Mouse (Mus musculus): ENCODE data around the gene Chst10. TPM values are rescaled to one million over a fixed set of nuclear protein-coding genes. Genes with fewer than 3 reads are reported as not detected.
A peak's percentile ranks its signal among the peaks of the same experiment; 100 is the strongest.

Chst10 gene
- total and polyA plus RNA-seq, 3 experiments, result 5.1 to 9.5 (median 7.3) TPM

GRCm38 (mm10) chr1:38847975-38848374, 50.0 kb downstream of the Chst10 start:
- in situ Hi-C loops (cut with MboI; ENCODE audit: low pct_ligation_motif_present, low pct_unique_long_range_greater_than_20kb, low sequenced_read_pairs), result no loop called here
- peak; percentile 45 for DNase-seq (ENCODE audit: extremely low read depth)
- Histone ChIP-seq H3K4me1 (ENCODE audit: control insufficient read depth in 1 of 2, insufficient read depth in 2 of 2) (peaks cover 0 to 6% of the 10 kb centered on the region in 2 experiments; a peak in 2 of 4 replicates), H3K27ac (ENCODE audit: insufficient read depth, low read depth) (no peak overlapping the region), H3K36me3 (replicated peaks in 1 of 2; ENCODE audit: control insufficient read depth in 1 of 2, insufficient read depth in 1 of 2, low read length in 1 of 2) (no peaks in the 10 kb centered on the region), H3K4me2 (ENCODE audit: insufficient read depth, low read depth, poor library complexity, severe bottlenecking) (peak overlapping the region; percentile 17; the same call in 1 of the 2 replicates), H3K9me3 (replicated peaks; ENCODE audit: low read length) (no peaks in the 10 kb centered on the region), H3K27me3 (replicated peaks) (no peaks in the 10 kb centered on the region), H3K9ac (ENCODE audit: insufficient read depth, low read depth) (no peak overlapping the region), H3K79me2 (replicated peaks; ENCODE audit: control insufficient read depth, extremely low read depth, insufficient read depth, poor library complexity, severe bottlenecking) (no peaks in the 10 kb centered on the region; the same call in 1 of the 2 replicates), H3K4me3 (replicated peaks in 1 of 3; ENCODE audit: low read depth in 2 of 3, low read length in 2 of 3, poor library complexity in 1 of 3) (peak overlapping the region in 1 of 3 experiments; percentile 3)
- dilution Hi-C loops (cut with MboI; ENCODE audit: extremely low pct_ligation_motif_present, extremely low pct_unique_long_range_greater_than_20kb, low sequenced_read_pairs), result no loop called here
- TF ChIP-seq GABPA (IDR thresholded peaks at IDR 0.05; ENCODE audit: insufficient replicate concordance, low read depth, low read length) (no peak), MAFK (IDR thresholded peaks at IDR 0.05; ENCODE audit: insufficient replicate concordance, low read length) (no peak), USF2 (conservative IDR thresholded peaks at IDR 0.05; ENCODE audit: low read depth, low read length) (peak; percentile 38; the same call in 1 of the 2 replicates), USF1 (IDR thresholded peaks at IDR 0.05; ENCODE audit: low read depth, low read length) (peak; percentile 53)

DNA sequence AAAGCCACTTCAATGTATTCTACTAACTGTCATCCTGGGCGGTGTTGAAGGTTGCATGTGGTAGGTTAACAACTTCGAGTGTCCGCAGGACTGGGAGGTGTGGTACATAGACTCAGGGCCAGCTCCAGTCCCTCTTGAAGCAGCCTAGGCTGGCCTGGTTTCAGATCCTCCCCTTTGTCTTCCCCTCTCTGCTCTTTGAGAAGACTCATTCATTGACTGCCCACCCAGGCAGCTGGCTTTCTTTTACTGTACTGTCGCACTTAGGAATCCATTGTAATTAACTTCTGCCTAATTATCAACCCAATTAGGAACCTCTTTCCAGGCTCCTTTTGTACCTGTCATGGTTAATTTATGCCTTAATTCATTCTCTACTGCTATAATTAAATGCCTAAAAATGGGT, 54.7 kb downstream of the Chst10 start:
- Histone ChIP-seq H3K36me3 (replicated peaks in 1 of 2; ENCODE audit: control insufficient read depth in 1 of 2, insufficient read depth in 1 of 2, low read length in 1 of 2) (no peaks in the 10 kb centered on the region), H3K27ac (ENCODE audit: insufficient read depth, low read depth) (no peak overlapping the region), H3K4me3 (replicated peaks in 1 of 3; ENCODE audit: low read depth in 2 of 3, low read length in 2 of 3, poor library complexity in 1 of 3) (no peak overlapping the region), H3K9ac (ENCODE audit: insufficient read depth, low read depth) (no peak overlapping the region), H3K9me3 (replicated peaks; ENCODE audit: low read length) (no peaks in the 10 kb centered on the region), H3K79me2 (replicated peaks; ENCODE audit: control insufficient read depth, extremely low read depth, insufficient read depth, poor library complexity, severe bottlenecking) (no peaks in the 10 kb centered on the region), H3K4me2 (ENCODE audit: insufficient read depth, low read depth, poor library complexity, severe bottlenecking) (no peak overlapping the region), H3K27me3 (replicated peaks) (no peaks in the 10 kb centered on the region), H3K4me1 (ENCODE audit: control insufficient read depth in 1 of 2, insufficient read depth in 2 of 2) (peaks cover 0 to 6% of the 10 kb centered on the region in 2 experiments; a peak in 3 of 4 replicates)
- TF ChIP-seq GABPA (IDR thresholded peaks at IDR 0.05; ENCODE audit: insufficient replicate concordance, low read depth, low read length) (no peak), TCF12 (IDR thresholded peaks at IDR 0.05; ENCODE audit: low read depth, low read length) (no peak), UBTF (IDR thresholded peaks at IDR 0.05; ENCODE audit: low read depth, low read length) (no peak), SIN3A (IDR thresholded peaks at IDR 0.05; ENCODE audit: low read length) (no peak), E2F4 (IDR thresholded peaks at IDR 0.05; ENCODE audit: insufficient replicate concordance, low read depth, low read length) (no peak), HCFC1 (IDR thresholded peaks at IDR 0.05; ENCODE audit: low read depth, low read length) (no peak), MYC (IDR thresholded peaks at IDR 0.05; ENCODE audit: low read depth, low read length) (no peak), SMC3 (IDR thresholded peaks at IDR 0.05; ENCODE audit: low read depth, low read length) (no peak), EP300 (IDR thresholded peaks at IDR 0.05; ENCODE audit: low read length) (no peak), USF2 (conservative IDR thresholded peaks at IDR 0.05; ENCODE audit: low read depth, low read length) (no peak), NRF1 (IDR thresholded peaks at IDR 0.05; ENCODE audit: low read depth, low read length) (no peak), PAX5 (IDR thresholded peaks at IDR 0.05; ENCODE audit: low read length) (no peak), KAT2A (IDR thresholded peaks at IDR 0.05; ENCODE audit: insufficient replicate concordance, low read length) (no peak)
- dilution Hi-C loops (cut with MboI; ENCODE audit: extremely low pct_ligation_motif_present, extremely low pct_unique_long_range_greater_than_20kb, low sequenced_read_pairs), result no loop called here
- in situ Hi-C loops (cut with MboI; ENCODE audit: low pct_ligation_motif_present, low pct_unique_long_range_greater_than_20kb, low sequenced_read_pairs), result no loop called here
- no peak for DNase-seq (ENCODE audit: extremely low read depth)

All from CH12.LX (cell line).